Mouse (Mus musculus): ENCODE data around the gene Specc1.

- no peak for TF ChIP-seq POLR2A (IDR thresholded peaks at IDR 0.05; ENCODE audit: borderline replicate concordance, low read depth, low read length)
- TF ChIP-seq CTCF (IDR thresholded peaks at IDR 0.05; ENCODE audit: low read depth, low read length) = no peak
These were observed 310.1 kb downstream of the Specc1 start for GRCm38 (mm10) chr11:62266466-62267214.
